In genomic region chr16:96175399-96175798, GRCm38 (mm10) we compare ENCODE assay signal across 16 mouse cellular contexts. TPM values are rescaled to one million over a fixed set of nuclear protein-coding genes. Genes with fewer than 3 reads are reported as not detected.
DNase-seq lines count a peak whose midpoint lies in the region; ATAC-seq lines count a peak whose summit lies in the region.
"Had no signal": no experiment of that assay in that cellular context is flagged by ENCODE, and none has a peak within 500 bp of the region (broad histone marks: within the 10 kb centered on the region; RNA-seq: fewer than 3 reads in every experiment).

No protein-coding gene starts in this region.

- intact Hi-C loops in heart, postnatal 25 days (cut with DNase I): no loop called here

- H3K36me3 ChIP-seq in heart, embryonic 15.5 days: no peaks in the 10 kb centered on the region
- no peaks in the 10 kb centered on the region for H3K36me3 ChIP-seq in neural tube, embryonic 11.5 days (ENCODE audit: control insufficient read depth, insufficient read depth, low read length)
- no peaks in the 10 kb centered on the region for H3K36me3 ChIP-seq in neural tube, embryonic 15.5 days
- H3K36me3 ChIP-seq in lung, embryonic 16.5 days (ENCODE audit: control insufficient read depth, insufficient read depth, low read length): no peaks in the 10 kb centered on the region
- H3K36me3 ChIP-seq: heart, embryonic 13.5 days had no signal

- no peak overlapping the region for H3K9ac ChIP-seq in heart, embryonic 15.5 days
- no peak overlapping the region for H3K9ac ChIP-seq in neural tube, embryonic 11.5 days (ENCODE audit: low read length)
- H3K9ac ChIP-seq in neural tube, embryonic 15.5 days (replicated peaks): no peak overlapping the region
- H3K9ac ChIP-seq in lung, embryonic 16.5 days (ENCODE audit: low read length): no peak overlapping the region
- H3K9ac ChIP-seq: forebrain, postnatal 0 days; heart, embryonic 13.5 days; liver, embryonic 14.5 days had no signal

- ATAC-seq in heart, embryonic 15.5 days (replicated peaks; ENCODE audit: insufficient number of reproducible peaks, insufficient read depth, low FRiP score, low read depth): peak; percentile 47; the same call in 1 of the 2 replicates
- ATAC-seq in neural tube, embryonic 11.5 days (ENCODE audit: insufficient read depth, low FRiP score, low TSS enrichment): no peak
- no peak for ATAC-seq in neural tube, embryonic 15.5 days (ENCODE audit: low FRiP score)
- ATAC-seq in lung, embryonic 16.5 days (ENCODE audit: low read depth): peak; percentile 92
- no peak for ATAC-seq in monocyte, adult 5-6 weeks (replicated peaks; ENCODE audit: insufficient number of reproducible peaks, low FRiP score, low TSS enrichment, poor library complexity, severe bottlenecking)
- ATAC-seq: activated CD4-positive, CD25-positive, alpha-beta regulatory T cell, adult 4 months; forebrain, postnatal 0 days had no signal

- H3K27me3 ChIP-seq in heart, embryonic 15.5 days: no peaks in the 10 kb centered on the region
- no peaks in the 10 kb centered on the region for H3K27me3 ChIP-seq in neural tube, embryonic 11.5 days (ENCODE audit: control insufficient read depth, insufficient read depth, low read length)
- H3K27me3 ChIP-seq in neural tube, embryonic 15.5 days (replicated peaks): no peaks in the 10 kb centered on the region
- H3K27me3 ChIP-seq in lung, embryonic 16.5 days (ENCODE audit: control insufficient read depth, insufficient read depth, low read depth, low read length): no peaks in the 10 kb centered on the region
- H3K27me3 ChIP-seq: heart, embryonic 13.5 days had no signal

- no peak for DNase-seq in heart, postnatal 25 days (ENCODE audit: low spot score)
- DNase-seq in neural tube, embryonic 11.5 days (ENCODE audit: low spot score): peak; percentile 23
- DNase-seq in right cerebral cortex, postnatal 14 days: no peak
- DNase-seq: cerebellum, adult 11-12 months; forebrain, postnatal 0 days; gastrocnemius, postnatal 10 days; layer of hippocampus, adult 9-11 months; right cerebral cortex, postnatal 25 days; thymus, adult 18-20 months had no signal

- WGBS in heart, embryonic 15.5 days: 33% methylated on average over 2 of the region's 2 CpGs
- WGBS in neural tube, embryonic 11.5 days: 41% methylated on average over 2 of the region's 2 CpGs
- 49% methylated on average over 2 of the region's 2 CpGs for WGBS in neural tube, embryonic 15.5 days
- WGBS in lung, embryonic 16.5 days: 21% methylated on average over 2 of the region's 2 CpGs

- no peak overlapping the region for H3K4me2 ChIP-seq in heart, embryonic 15.5 days
- H3K4me2 ChIP-seq in neural tube, embryonic 11.5 days (ENCODE audit: low read depth): no peak overlapping the region
- H3K4me2 ChIP-seq in neural tube, embryonic 15.5 days: no peak overlapping the region
- peak overlapping the region; percentile 32; the same call in 1 of the 2 replicates for H3K4me2 ChIP-seq in lung, embryonic 16.5 days (ENCODE audit: low read depth, low read length)
- H3K4me2 ChIP-seq: heart, embryonic 13.5 days had no signal

- no peak overlapping the region for H3K4me3 ChIP-seq in heart, embryonic 15.5 days
- H3K4me3 ChIP-seq in neural tube, embryonic 11.5 days (ENCODE audit: low read depth, low read length): no peak overlapping the region
- no peak overlapping the region for H3K4me3 ChIP-seq in neural tube, embryonic 15.5 days (replicated peaks)
- no peak overlapping the region for H3K4me3 ChIP-seq in lung, embryonic 16.5 days (ENCODE audit: low read length)
- H3K4me3 ChIP-seq: heart, embryonic 13.5 days had no signal

- H3K4me1 ChIP-seq in heart, embryonic 15.5 days (replicated peaks): no peaks in the 10 kb centered on the region
- no peaks in the 10 kb centered on the region for H3K4me1 ChIP-seq in neural tube, embryonic 11.5 days (ENCODE audit: control insufficient read depth, insufficient read depth, low read length)
- H3K4me1 ChIP-seq in neural tube, embryonic 15.5 days: no peaks in the 10 kb centered on the region
- peaks cover 4% of the 10 kb centered on the region; the same call in 1 of the 2 replicates for H3K4me1 ChIP-seq in lung, embryonic 16.5 days (replicated peaks; ENCODE audit: control insufficient read depth, insufficient read depth, low read length)

- no peaks in the 10 kb centered on the region for H3K9me3 ChIP-seq in heart, embryonic 15.5 days (replicated peaks)
- no peaks in the 10 kb centered on the region for H3K9me3 ChIP-seq in neural tube, embryonic 11.5 days (ENCODE audit: control insufficient read depth, low read length)
- no peaks in the 10 kb centered on the region for H3K9me3 ChIP-seq in neural tube, embryonic 15.5 days (replicated peaks)
- H3K9me3 ChIP-seq in lung, embryonic 16.5 days (ENCODE audit: control insufficient read depth, low read length): peaks cover 3% of the 10 kb centered on the region; the same call in 1 of the 2 replicates

- H3K27ac ChIP-seq in heart, embryonic 15.5 days: no peak overlapping the region
- H3K27ac ChIP-seq in neural tube, embryonic 11.5 days (ENCODE audit: low read depth, low read length): no peak overlapping the region
- no peak overlapping the region for H3K27ac ChIP-seq in neural tube, embryonic 15.5 days (replicated peaks)
- no peak overlapping the region for H3K27ac ChIP-seq in lung, embryonic 16.5 days (ENCODE audit: low read length)
- H3K27ac ChIP-seq: heart, embryonic 13.5 days; liver, embryonic 14.5 days had no signal

RNA-seq across cellular contexts. Expression of gene Lca5l, which starts 16.7 kb away (rescaled TPM):
- 1.2 and 1.5 TPM in 2 replicates for polyA plus RNA-seq in heart, embryonic 15.5 days (2015; fragmentation: Nextera tagmentation; extraction: Ambion mirVana)
- total RNA-seq in heart, postnatal 25 days (2021): under 1 TPM; 0.47 to 0.61 TPM
- 1.1 and 1.6 TPM in 2 replicates for polyA plus RNA-seq in neural tube, embryonic 11.5 days (2014; fragmentation: Nextera tagmentation; extraction: Ambion mirVana)
- polyA plus RNA-seq in neural tube, embryonic 15.5 days (2015; fragmentation: Nextera tagmentation; extraction: Ambion mirVana): 1.7 and 1.9 TPM in 2 replicates
- polyA plus RNA-seq in lung, embryonic 16.5 days (2015; fragmentation: Nextera tagmentation; extraction: Ambion mirVana): 0.93 and 0.96 TPM in 2 replicates
- total RNA-seq in monocyte, adult 5-6 weeks (2017): not detected in 3 replicates

RNA-seq across cellular contexts. Expression of gene Sh3bgr, which starts 24.9 kb away (rescaled TPM):
- polyA plus RNA-seq in heart, embryonic 15.5 days (2015; fragmentation: Nextera tagmentation; extraction: Ambion mirVana): 413 and 595 TPM in 2 replicates
- 100 to 1,000 TPM; 413 to 439 TPM for total RNA-seq in heart, postnatal 25 days (2021)
- polyA plus RNA-seq in neural tube, embryonic 11.5 days (2014; fragmentation: Nextera tagmentation; extraction: Ambion mirVana): 3.5 and 4.4 TPM in 2 replicates
- polyA plus RNA-seq in neural tube, embryonic 15.5 days (2015; fragmentation: Nextera tagmentation; extraction: Ambion mirVana): 6.1 and 6.7 TPM in 2 replicates
- polyA plus RNA-seq in lung, embryonic 16.5 days (2015; fragmentation: Nextera tagmentation; extraction: Ambion mirVana): 16.4 and 20.7 TPM in 2 replicates
- total RNA-seq in monocyte, adult 5-6 weeks (2017): not detected in 3 replicates
- polyA plus RNA-seq: activated CD4-positive, CD25-positive, alpha-beta regulatory T cell, adult 4 months had no signal

RNA-seq across cellular contexts. Expression of gene Wrb, which starts 30.2 kb away (rescaled TPM):
- 49.2 and 52.8 TPM in 2 replicates for polyA plus RNA-seq in heart, embryonic 15.5 days (2015; fragmentation: Nextera tagmentation; extraction: Ambion mirVana)
- 10 to 100 TPM; 14.6 to 15.8 TPM for total RNA-seq in heart, postnatal 25 days (2021)
- 115 and 124 TPM in 2 replicates for polyA plus RNA-seq in neural tube, embryonic 11.5 days (2014; fragmentation: Nextera tagmentation; extraction: Ambion mirVana)
- polyA plus RNA-seq in neural tube, embryonic 15.5 days (2015; fragmentation: Nextera tagmentation; extraction: Ambion mirVana): 169 and 199 TPM in 2 replicates
- 42.0 and 42.2 TPM in 2 replicates for polyA plus RNA-seq in lung, embryonic 16.5 days (2015; fragmentation: Nextera tagmentation; extraction: Ambion mirVana)
- total RNA-seq in monocyte, adult 5-6 weeks (2017): 6.2 to 15.9 TPM (median 8.8 TPM) in 3 replicates

RNA-seq across cellular contexts. Expression of gene Hmgn1, which starts 47.9 kb away (rescaled TPM):
- polyA plus RNA-seq in heart, embryonic 15.5 days (2015; fragmentation: Nextera tagmentation; extraction: Ambion mirVana): 289 and 315 TPM in 2 replicates
- 10 to 100 TPM; 52.9 to 56.6 TPM for total RNA-seq in heart, postnatal 25 days (2021)
- 732 and 792 TPM in 2 replicates for polyA plus RNA-seq in neural tube, embryonic 11.5 days (2014; fragmentation: Nextera tagmentation; extraction: Ambion mirVana)
- 273 and 319 TPM in 2 replicates for polyA plus RNA-seq in neural tube, embryonic 15.5 days (2015; fragmentation: Nextera tagmentation; extraction: Ambion mirVana)
- 506 and 671 TPM in 2 replicates for polyA plus RNA-seq in lung, embryonic 16.5 days (2015; fragmentation: Nextera tagmentation; extraction: Ambion mirVana)
- 39.7 to 60.5 TPM (median 49.6 TPM) in 3 replicates for total RNA-seq in monocyte, adult 5-6 weeks (2017)

Comparison
In these comparisons a context has a peak if more than half of its experiments do, and no peak if none do; other contexts are left out.
1. ATAC-seq: peak in heart, embryonic 15.5 days (single experiment) and lung, embryonic 16.5 days (single experiment); none in neural tube, embryonic 11.5 days (single experiment), neural tube, embryonic 15.5 days (single experiment) and monocyte, adult 5-6 weeks (single experiment).
2. RNA of gene Sh3bgr, which starts 24.9 kb away (polyA plus RNA-seq): 413 to 595 TPM in heart, embryonic 15.5 days; 16.4 to 20.7 TPM in lung, embryonic 16.5 days, 6.1 to 6.7 TPM in neural tube, embryonic 15.5 days and 3.5 to 4.4 TPM in neural tube, embryonic 11.5 days; every median in the first group is over 10 times any median in the second.